Mouse (Mus musculus): ENCODE measurements around the gene Ccnd1.

DNA sequence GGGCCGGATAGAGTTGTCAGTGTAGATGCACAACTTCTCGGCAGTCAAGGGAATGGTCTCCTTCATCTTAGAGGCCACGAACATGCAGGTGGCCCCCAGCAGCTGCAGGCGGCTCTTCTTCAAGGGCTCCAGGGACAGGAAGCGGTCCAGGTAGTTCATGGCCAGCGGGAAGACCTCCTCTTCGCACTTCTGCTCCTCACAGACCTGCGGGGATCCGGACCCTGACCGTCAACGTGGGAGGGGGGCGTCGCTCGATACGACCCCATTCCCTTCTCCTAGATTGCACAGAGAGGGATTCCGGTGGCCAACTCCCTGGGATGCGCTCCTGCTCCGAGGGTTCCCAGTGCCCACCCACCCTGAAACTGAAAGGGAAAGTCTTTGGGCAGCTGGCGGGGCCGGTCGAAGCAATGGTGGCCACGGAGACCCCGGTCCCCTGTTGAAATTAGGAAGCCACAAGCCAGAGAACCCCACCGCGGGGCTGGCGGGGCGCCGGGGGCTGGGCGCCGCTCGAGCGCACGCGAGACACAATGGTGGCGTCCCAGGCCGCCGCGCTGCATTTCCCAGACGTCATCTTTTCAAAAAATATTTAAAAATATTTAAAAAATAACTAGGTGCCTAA lies 1.7 kb downstream of the Ccnd1 start:
- TF ChIP-seq POLR2A (IDR thresholded peaks at IDR 0.05; ENCODE audit: extremely low read depth, insufficient read depth, low read length), result no peak
- no peak for TF ChIP-seq CTCF (IDR thresholded peaks at IDR 0.05; ENCODE audit: extremely low read depth, insufficient read depth, low read length)

All from cortical plate, adult 2 months (tissue).